Comparison of ENCODE assay signal across 1 mouse cellular context in the genomic region with DNA sequence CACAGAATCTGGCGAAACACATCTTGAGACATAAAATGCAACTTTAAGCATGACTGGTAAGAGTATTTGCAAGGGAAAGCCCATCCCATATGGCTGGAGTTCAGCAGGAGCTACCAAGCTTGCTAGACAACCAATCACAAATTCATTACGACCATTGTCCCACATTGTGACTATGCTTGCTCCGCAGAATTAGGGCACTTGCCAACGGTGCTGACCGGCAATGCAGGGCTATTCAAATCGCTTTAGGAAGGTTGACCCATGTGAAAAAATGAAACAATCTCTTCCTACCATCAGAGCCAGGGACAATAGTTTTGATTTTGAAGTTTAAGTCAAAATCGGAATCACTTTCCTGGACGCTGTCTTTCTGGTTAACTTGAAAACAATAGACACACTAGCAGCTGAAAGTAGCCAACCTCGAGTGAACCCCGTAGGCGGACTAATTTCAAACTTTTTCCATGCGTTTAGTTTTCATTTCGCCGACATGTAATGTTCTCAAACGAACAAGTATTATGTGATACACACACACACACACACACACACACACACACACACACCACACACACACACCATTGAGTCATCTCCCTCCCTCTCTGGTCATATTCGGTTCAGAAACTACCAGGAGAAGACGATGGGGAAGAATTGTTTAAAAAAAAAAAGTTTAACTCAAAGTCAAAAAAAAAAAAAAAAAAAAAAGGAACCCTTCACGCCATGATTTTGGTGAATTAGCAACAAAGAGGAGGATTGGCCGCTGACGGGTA.
TF ChIP-seq lines count a peak whose summit lies in the region.

A gene (plus strand): TSS at position 701 of the 758 bp plus-strand sequence.

TF ChIP-seq in CH12.LX, 34 proteins besides CTCF, POLR2A, EP300 and RAD21 (continued from another document):
- no peak for TF ChIP-seq BHLHE40 (IDR thresholded peaks at IDR 0.05; ENCODE audit: low read depth, low read length)
- no peak for TF ChIP-seq TCF12 (IDR thresholded peaks at IDR 0.05; ENCODE audit: low read depth, low read length)
- TF ChIP-seq ZNF384 (IDR thresholded peaks at IDR 0.05; ENCODE audit: low read depth, low read length) = peak; percentile 92
- TF ChIP-seq MAFK (IDR thresholded peaks at IDR 0.05; ENCODE audit: insufficient replicate concordance, low read length) = no peak; the same call in 1 of the 2 replicates
- 0 out of 2 replicates have a peak, but pooled peaks have one; percentile 17 for TF ChIP-seq MAZ (IDR thresholded peaks at IDR 0.05; ENCODE audit: low read depth, low read length)
- TF ChIP-seq CHD1 (IDR thresholded peaks at IDR 0.05; ENCODE audit: low read depth, low read length) = peak; percentile 47; the same call in 1 of the 2 replicates
- TF ChIP-seq JUND (conservative IDR thresholded peaks at IDR 0.05; ENCODE audit: low read depth, low read length) = no peak
- TF ChIP-seq MEF2A (IDR thresholded peaks at IDR 0.05; ENCODE audit: borderline replicate concordance, low read depth, low read length) = no peak
- peak; percentile 9; the same call in 1 of the 2 replicates for TF ChIP-seq NELFE (IDR thresholded peaks at IDR 0.05; ENCODE audit: low read depth, low read length)
- no peak; the same call in 1 of the 2 replicates for TF ChIP-seq MXI1 (IDR thresholded peaks at IDR 0.05; ENCODE audit: low read depth, low read length)
- no peak for TF ChIP-seq ZC3H11A (IDR thresholded peaks at IDR 0.05; ENCODE audit: low read depth, low read length)
- TF ChIP-seq ZKSCAN1 (IDR thresholded peaks at IDR 0.05; ENCODE audit: borderline replicate concordance, low read depth, low read length) = no peak
- TF ChIP-seq POLR2AphosphoS2 (IDR thresholded peaks at IDR 0.05; ENCODE audit: low read depth, low read length) = no peak
- TF ChIP-seq ELF1 (IDR thresholded peaks at IDR 0.05; ENCODE audit: low read depth, low read length) = peak; percentile 7; the same call in 1 of the 2 replicates
- TF ChIP-seq HCFC1 (IDR thresholded peaks at IDR 0.05; ENCODE audit: low read depth, low read length) = no peak; the same call in 1 of the 2 replicates
- no peak for TF ChIP-seq ETS1 (conservative IDR thresholded peaks at IDR 0.05; ENCODE audit: low read depth, low read length)
- TF ChIP-seq IRF4 (IDR thresholded peaks at IDR 0.05; ENCODE audit: low read depth, low read length) = 0 out of 2 replicates have a peak, but pooled peaks have one; percentile 10
- TF ChIP-seq E2F4 (IDR thresholded peaks at IDR 0.05; ENCODE audit: insufficient replicate concordance, low read depth, low read length) = no peak
- TF ChIP-seq USF2 (conservative IDR thresholded peaks at IDR 0.05; ENCODE audit: low read depth, low read length) = no peak
- peak; percentile 56; the same call in 1 of the 2 replicates for TF ChIP-seq RCOR1 (conservative IDR thresholded peaks at IDR 0.05; ENCODE audit: low read depth, low read length)
- no peak; the same call in 1 of the 2 replicates for TF ChIP-seq MAX (IDR thresholded peaks at IDR 0.05; ENCODE audit: low read length)
- no peak for TF ChIP-seq KAT2A (IDR thresholded peaks at IDR 0.05; ENCODE audit: insufficient replicate concordance, low read length)
- TF ChIP-seq SMC3 (IDR thresholded peaks at IDR 0.05; ENCODE audit: low read depth, low read length) = no peak
- no peak for TF ChIP-seq UBTF (IDR thresholded peaks at IDR 0.05; ENCODE audit: low read depth, low read length)
- TF ChIP-seq JUN (IDR thresholded peaks at IDR 0.05; ENCODE audit: insufficient read depth, low read depth, low read length) = no peak
- no peak for TF ChIP-seq PAX5 (IDR thresholded peaks at IDR 0.05; ENCODE audit: low read length)
- no peak for TF ChIP-seq TBP (conservative IDR thresholded peaks at IDR 0.05; ENCODE audit: low read depth, low read length)
